Mouse (Mus musculus) embryonic facial prominence, embryonic 10.5 days (tissue): Measurements from ENCODE around the gene Rxra. TPM values are rescaled to one million over a fixed set of nuclear protein-coding genes. Genes with fewer than 3 reads are reported as not detected.

ENCODE experiments used
- DNase-seq: peaks from one replicate; pipeline ENCODE4 v3.0.0-alpha.2; 2017; ENCODE audit warnings: low spot score
- H3K27ac ChIP-seq: fragments of 300-500 bp; sonication (generic); replicated peaks from 2 replicates; pipeline ENCODE4 v1.5.1; 2016; ENCODE audit warnings: mild to moderate bottlenecking
- H3K27me3 ChIP-seq: fragments of 300-500 bp; sonication (generic); replicated peaks from 2 replicates; pipeline ENCODE4 v1.6.1; 2016; ENCODE audit warnings: low read depth, mild to moderate bottlenecking; ENCODE audit not compliant: poor library complexity, severe bottlenecking
- H3K36me3 ChIP-seq: fragments of 300-500 bp; sonication (generic); replicated peaks from 2 replicates; pipeline ENCODE4 v1.6.1; 2016; ENCODE audit warnings: mild to moderate bottlenecking, moderate library complexity
- H3K4me1 ChIP-seq: fragments of 300-500 bp; sonication (generic); 2 replicates; pipeline ENCODE4 v1.6.1; 2016
- H3K4me3 ChIP-seq: fragments of 300-500 bp; sonication (generic); 2 replicates; pipeline ENCODE4 v1.5.1; 2016; ENCODE audit warnings: mild to moderate bottlenecking, moderate library complexity
- H3K9me3 ChIP-seq: fragments of 300-500 bp; sonication (generic); 2 replicates; pipeline ENCODE4 v1.6.1; 2016; ENCODE audit warnings: mild to moderate bottlenecking
- WGBS: fragments of 180-500 bp; shearing (Covaris S2); methylation state at CpG from one replicate; pipeline ENCODE4 v1.1.7; 2016; 5-methylcytosine and 5-hydroxymethylcytosine counted together
- polyA plus RNA-seq: library from polyadenylated mRNA; unstranded; fragments of >200 nt; fragmentation: Nextera tagmentation; extraction: Ambion mirVana; gene quantifications from 2 replicates; pipeline ENCODE4 v1.2.1, GENCODE M21; 2016

Gene Rxra
- polyA plus RNA-seq, 1 experiment from 2014 or later: 9.3 TPM

DNA sequence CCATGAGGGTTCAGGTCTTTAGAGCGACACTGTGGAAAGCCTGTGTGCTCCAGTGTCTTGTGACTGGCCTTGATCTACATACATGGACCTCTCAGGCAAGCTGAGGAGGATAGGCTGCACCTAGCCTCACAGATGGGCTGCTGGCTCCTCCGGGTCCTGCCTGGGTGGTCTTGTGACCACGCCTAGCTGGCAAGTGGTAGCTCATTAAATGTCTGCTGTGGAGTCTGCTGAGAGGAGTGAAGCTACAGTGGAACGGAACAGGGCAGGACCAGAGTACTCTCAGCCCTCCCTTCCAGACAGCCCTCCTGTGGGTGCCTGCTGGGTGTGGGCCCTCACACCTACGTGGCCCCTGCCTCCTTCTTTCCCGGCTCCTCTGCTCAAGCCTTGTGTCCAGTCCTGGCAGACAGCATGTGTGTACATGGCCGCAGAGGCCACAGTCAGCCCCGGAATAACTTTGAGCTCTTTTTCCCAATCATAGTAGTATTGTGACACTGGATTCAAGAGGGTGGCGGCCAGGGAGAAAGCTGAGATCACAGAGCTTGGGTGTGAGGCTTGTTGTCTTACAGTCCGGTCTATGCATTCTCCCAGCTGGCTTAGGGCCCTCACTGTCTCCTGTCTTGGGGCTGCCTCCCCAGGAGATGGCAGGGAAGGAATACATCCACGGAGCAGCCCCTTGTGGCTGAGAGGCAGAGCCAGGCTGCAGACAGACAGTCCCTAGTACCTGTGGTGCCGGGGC, 74.3 kb downstream of the Rxra start:
- DNase-seq: no peak
- peaks cover 43% of the 10 kb centered on the region for H3K4me1 ChIP-seq
- WGBS: 83% methylated on average over 12 of the region's 12 CpGs
- peak overlapping the region; percentile 31 for H3K27ac ChIP-seq
- no peaks in the 10 kb centered on the region for H3K27me3 ChIP-seq
- no peak overlapping the region for H3K4me3 ChIP-seq
- no peaks in the 10 kb centered on the region for H3K9me3 ChIP-seq
- peaks cover 95% of the 10 kb centered on the region for H3K36me3 ChIP-seq

DNA sequence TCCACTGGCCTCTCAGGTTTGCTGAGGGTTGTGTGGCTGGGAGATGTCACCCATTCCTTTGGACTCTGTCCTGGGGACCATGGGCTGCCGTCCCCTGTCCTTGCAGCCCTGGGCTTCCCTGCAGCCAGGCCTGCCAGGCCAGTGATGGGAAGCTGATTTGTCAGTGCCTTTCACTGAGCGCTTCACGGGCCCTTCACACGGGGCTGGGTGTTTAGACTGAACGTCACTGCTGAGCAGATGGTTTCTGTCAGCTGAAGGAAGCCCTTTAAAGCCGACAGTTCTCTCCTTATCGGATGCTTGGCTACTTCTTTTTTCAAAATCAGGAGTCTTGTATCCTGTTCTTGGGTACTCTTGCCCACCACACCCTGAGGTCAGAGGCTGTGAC, 74.9 kb downstream of the Rxra start:
- WGBS: 82% methylated on average over 7 of the region's 7 CpGs
- Histone ChIP-seq H3K4me3 (no peak overlapping the region), H3K9me3 (no peaks in the 10 kb centered on the region), H3K36me3 (peaks cover 99% of the 10 kb centered on the region), H3K27me3 (no peaks in the 10 kb centered on the region), H3K27ac (peak overlapping the region; percentile 31; the same call in 1 of the 2 replicates), H3K4me1 (peaks cover 37% of the 10 kb centered on the region)
- DNase-seq: no peak

GRCm38 (mm10) chr2:27751803-27752202, 75.6 kb downstream of the Rxra start:
- Histone ChIP-seq H3K9me3 (no peaks in the 10 kb centered on the region), H3K4me3 (no peak overlapping the region), H3K27me3 (no peaks in the 10 kb centered on the region), H3K4me1 (peaks cover 34% of the 10 kb centered on the region), H3K27ac (no peak overlapping the region), H3K36me3 (peaks cover 99% of the 10 kb centered on the region)
- WGBS: 93% methylated on average over 4 of the region's 4 CpGs
- no peak for DNase-seq

GRCm38 (mm10) chr2:27754094-27754493, 77.9 kb downstream of the Rxra start:
- Histone ChIP-seq H3K4me3 (no peak overlapping the region), H3K36me3 (peaks cover 95% of the 10 kb centered on the region), H3K4me1 (peaks cover 49% of the 10 kb centered on the region), H3K9me3 (no peaks in the 10 kb centered on the region), H3K27me3 (no peaks in the 10 kb centered on the region), H3K27ac (no peak overlapping the region)
- no peak for DNase-seq
- 94% methylated on average over 9 of the region's 9 CpGs for WGBS

GRCm38 (mm10) chr2:27755986-27756641, 79.9 kb downstream of the Rxra start:
- Histone ChIP-seq H3K4me3 (no peak overlapping the region), H3K36me3 (peaks cover 95% of the 10 kb centered on the region), H3K27me3 (no peaks in the 10 kb centered on the region), H3K27ac (0 out of 2 replicates have a peak overlapping the region, but pooled peaks have one; percentile 60), H3K9me3 (no peaks in the 10 kb centered on the region), H3K4me1 (peaks cover 41% of the 10 kb centered on the region)
- 95% methylated on average over 13 of the region's 13 CpGs for WGBS
- no peak for DNase-seq

- 50% methylated on average over 20 of the region's 20 CpGs for WGBS
- Histone ChIP-seq H3K4me3 (peak overlapping the region; percentile 26; the same call in 1 of the 2 replicates), H3K36me3 (peaks cover 81% of the 10 kb centered on the region), H3K4me1 (peaks cover 64% of the 10 kb centered on the region), H3K9me3 (no peaks in the 10 kb centered on the region), H3K27ac (peak overlapping the region; percentile 82), H3K27me3 (no peaks in the 10 kb centered on the region)
- peak; percentile 70 for DNase-seq
Observed at GRCm38 (mm10) chr2:27758414-27759301, 82.4 kb downstream of the Rxra start.

GRCm38 (mm10) chr2:27759431-27759830, 83.2 kb downstream of the Rxra start:
- H3K9me3 ChIP-seq: no peaks in the 10 kb centered on the region
- peaks cover 72% of the 10 kb centered on the region for H3K4me1 ChIP-seq
- H3K4me3 ChIP-seq: no peak overlapping the region
- peak overlapping the region; percentile 82 for H3K27ac ChIP-seq
- peaks cover 73% of the 10 kb centered on the region for H3K36me3 ChIP-seq
- 93% methylated on average over 14 of the region's 14 CpGs for WGBS
- no peak for DNase-seq
- H3K27me3 ChIP-seq: no peaks in the 10 kb centered on the region

DNA sequence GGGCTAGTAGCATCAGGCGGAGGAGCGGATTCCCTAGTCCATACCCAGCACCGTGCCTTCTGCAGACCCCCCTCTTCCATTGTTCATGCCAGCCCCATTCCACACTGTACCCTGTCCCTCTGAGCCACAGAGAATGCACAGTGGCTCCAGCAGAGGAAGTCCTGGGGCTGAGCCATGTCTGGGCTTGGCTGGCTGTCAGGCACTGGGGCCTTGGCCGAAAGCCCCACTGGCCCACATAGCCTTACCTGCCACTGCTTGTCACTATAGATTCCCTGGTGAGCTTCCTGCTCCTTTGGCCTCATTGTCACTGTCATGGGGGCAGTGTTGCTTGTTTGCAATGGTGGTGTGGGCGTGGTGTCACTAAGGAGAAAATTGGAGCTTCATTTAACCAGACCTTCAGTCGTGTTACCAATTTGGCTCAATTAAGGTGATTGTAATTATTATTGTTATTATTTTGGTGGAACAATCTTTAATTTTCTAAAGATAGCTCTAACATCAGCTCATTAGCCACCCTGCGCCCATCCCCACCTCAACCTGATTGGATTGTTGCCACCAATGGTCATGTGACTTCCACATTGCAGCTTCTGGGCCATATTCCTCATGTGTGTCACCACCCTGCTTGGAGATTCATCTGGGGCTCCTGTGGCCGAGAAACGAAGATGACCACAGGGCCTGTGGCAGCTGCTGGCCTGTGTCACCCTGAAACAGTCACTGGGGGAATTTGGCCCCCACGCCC, 85.2 kb downstream of the Rxra start:
- WGBS: 91% methylated on average over 10 of the region's 10 CpGs
- Histone ChIP-seq H3K4me1 (peaks cover 74% of the 10 kb centered on the region), H3K4me3 (no peak overlapping the region), H3K27me3 (0 out of 2 replicates have a peak, but pooled peaks cover 7% of the 10 kb centered on the region), H3K36me3 (peaks cover 53% of the 10 kb centered on the region), H3K27ac (no peak overlapping the region), H3K9me3 (no peaks in the 10 kb centered on the region)
- no peak for DNase-seq

DNA sequence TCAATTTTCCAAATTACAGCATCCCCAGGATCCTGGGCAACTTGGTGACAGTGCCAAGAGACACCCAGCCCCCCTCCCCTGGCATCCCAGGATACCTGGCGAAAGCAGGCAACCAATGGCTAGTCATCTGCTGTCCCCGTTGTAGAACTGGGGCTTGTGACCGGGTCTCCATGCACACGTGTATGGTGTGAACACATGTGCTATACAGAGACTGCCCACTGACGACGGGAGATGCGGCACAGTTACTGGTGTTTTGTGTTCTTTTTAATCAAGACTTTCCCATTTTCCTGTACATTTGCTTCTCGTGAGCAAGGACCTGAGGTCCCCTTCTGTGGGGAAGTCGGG, 85.7 kb downstream of the Rxra start:
- Histone ChIP-seq H3K4me1 (peaks cover 71% of the 10 kb centered on the region), H3K27me3 (0 out of 2 replicates have a peak, but pooled peaks cover 7% of the 10 kb centered on the region), H3K36me3 (peaks cover 47% of the 10 kb centered on the region), H3K9me3 (no peaks in the 10 kb centered on the region), H3K4me3 (no peak overlapping the region), H3K27ac (peak overlapping the region; percentile 3; the same call in 1 of the 2 replicates)
- WGBS: 86% methylated on average over 9 of the region's 9 CpGs
- DNase-seq: no peak

DNA sequence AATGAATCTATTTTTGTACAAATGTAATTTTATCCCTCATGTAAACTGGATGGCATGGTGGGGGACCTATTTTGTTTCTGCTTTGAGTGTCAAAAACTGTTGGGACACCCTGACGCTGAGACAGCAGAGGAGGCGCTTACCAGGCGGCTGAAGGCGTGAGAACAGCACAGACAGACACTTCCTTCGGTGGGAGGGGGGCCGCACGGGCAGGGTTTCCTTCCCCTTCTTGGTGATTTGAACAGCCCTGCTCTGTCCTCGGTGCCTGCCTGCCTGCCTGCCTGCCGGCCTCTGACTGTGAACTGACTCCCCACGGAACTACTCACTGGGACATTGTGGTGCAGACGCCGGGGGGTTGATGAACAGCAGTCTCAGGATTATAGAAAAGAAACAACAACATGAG, 86.3 kb downstream of the Rxra start:
- peak overlapping the region; percentile 3; the same call in 1 of the 2 replicates for H3K27ac ChIP-seq

DNA sequence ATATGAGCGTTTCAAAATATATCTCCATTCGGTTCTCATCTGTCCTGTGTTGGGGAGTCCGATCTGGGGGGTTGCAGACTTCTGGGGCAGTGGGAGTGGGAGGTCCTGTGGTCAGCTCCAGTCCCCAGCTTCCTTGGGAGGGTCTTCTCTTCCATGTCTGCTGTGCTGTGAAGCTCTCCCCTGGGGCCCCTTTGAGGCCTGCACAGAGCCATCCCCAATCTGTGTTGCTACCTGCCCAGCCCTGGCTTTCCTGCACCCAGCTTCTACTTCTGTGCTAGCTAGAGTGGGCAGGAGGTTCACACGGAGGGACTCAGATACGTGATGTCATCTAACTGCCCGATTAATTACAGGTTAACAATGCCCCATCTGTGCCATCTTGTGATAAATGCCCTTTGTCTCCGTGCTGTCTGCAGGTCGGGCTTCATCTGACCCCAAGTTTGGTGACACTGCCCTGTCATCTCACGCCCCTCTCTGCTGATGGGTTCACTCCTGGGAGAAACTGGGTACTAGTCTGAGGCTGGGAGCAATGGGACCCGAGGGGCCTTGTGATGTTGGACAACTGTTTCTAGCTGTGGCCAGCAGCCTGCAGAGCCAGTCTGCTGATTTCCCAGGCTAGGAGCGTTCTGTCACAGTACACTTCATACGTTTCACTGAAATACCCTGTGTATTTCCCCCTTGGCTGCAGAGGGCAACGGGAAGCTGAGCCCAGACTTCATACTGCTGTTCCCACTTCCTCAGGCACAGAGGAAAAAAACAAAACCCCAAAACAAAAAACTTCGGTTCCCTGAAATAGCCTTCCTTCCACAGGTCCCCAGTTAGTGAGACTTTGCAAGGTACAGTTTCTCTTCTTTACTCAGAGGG, 86.9 kb downstream of the Rxra start:
- WGBS: 67% methylated on average over 14 of the region's 14 CpGs
- H3K27ac ChIP-seq: peak overlapping the region; percentile 80

More for the DNA sequence above, 86.3 kb downstream of the Rxra start:
- no peaks in the 10 kb centered on the region for H3K9me3 ChIP-seq
- DNase-seq: no peak
- H3K27me3 ChIP-seq: 0 out of 2 replicates have a peak, but pooled peaks cover 7% of the 10 kb centered on the region
- H3K4me1 ChIP-seq: peaks cover 71% of the 10 kb centered on the region
- H3K36me3 ChIP-seq: peaks cover 43% of the 10 kb centered on the region
- 55% methylated on average over 12 of the region's 12 CpGs for WGBS
- H3K4me3 ChIP-seq: no peak overlapping the region

More for the DNA sequence above, 86.9 kb downstream of the Rxra start:
- 0 out of 2 replicates have a peak, but pooled peaks cover 7% of the 10 kb centered on the region for H3K27me3 ChIP-seq
- no peaks in the 10 kb centered on the region for H3K9me3 ChIP-seq
- H3K4me1 ChIP-seq: peaks cover 71% of the 10 kb centered on the region
- H3K36me3 ChIP-seq: peaks cover 36% of the 10 kb centered on the region
- H3K4me3 ChIP-seq: no peak overlapping the region
- DNase-seq: no peak
